Mouse (Mus musculus) liver, postnatal 0 days (tissue): Measurements from ENCODE around the gene Nr4a1.

Experiments
- CTCF ChIP-seq: sonication (generic); IDR thresholded peaks from 2 replicates; pipeline ENCODE4 v1.5.1; 2016; ENCODE audit warnings: antibody characterized with exemption, low read depth
- EP300 ChIP-seq: IDR thresholded peaks from 2 replicates; pipeline ENCODE4 v1.6.1; 2016; ENCODE audit warnings: antibody characterized with exemption, low read depth, mild to moderate bottlenecking

DNA sequence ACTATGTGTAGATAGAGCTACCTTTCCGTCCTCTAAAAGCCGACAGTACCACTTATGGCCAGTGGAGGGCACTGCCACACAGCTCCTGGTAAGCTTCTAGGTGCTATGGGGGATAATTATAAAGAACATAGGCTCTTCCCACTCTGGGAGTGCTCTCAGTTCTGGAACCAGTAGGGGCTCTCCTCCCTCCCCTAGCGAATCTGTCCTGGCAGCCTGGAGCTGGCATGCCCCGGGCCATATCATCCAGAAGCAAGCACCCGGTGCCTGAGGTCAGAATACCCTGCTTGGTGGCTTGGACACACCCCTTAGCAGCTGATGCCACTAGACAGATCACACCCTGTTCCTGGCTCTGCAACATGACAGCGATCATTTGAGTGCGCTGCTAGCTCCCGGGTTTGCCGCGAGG is 13.3 kb upstream of the Nr4a1 start:
- peak; percentile 93 for TF ChIP-seq CTCF
- TF ChIP-seq EP300, result no peak; the same call in 1 of the 2 replicates
